Mouse (Mus musculus): ENCODE measurements at regions not wholly inside any gene's neighbourhood (a gene's known extent, or its start where the extent isn't known, plus 50 kb on each side); places are given as distances from the start of the nearest gene placed in this dataset.

DNA sequence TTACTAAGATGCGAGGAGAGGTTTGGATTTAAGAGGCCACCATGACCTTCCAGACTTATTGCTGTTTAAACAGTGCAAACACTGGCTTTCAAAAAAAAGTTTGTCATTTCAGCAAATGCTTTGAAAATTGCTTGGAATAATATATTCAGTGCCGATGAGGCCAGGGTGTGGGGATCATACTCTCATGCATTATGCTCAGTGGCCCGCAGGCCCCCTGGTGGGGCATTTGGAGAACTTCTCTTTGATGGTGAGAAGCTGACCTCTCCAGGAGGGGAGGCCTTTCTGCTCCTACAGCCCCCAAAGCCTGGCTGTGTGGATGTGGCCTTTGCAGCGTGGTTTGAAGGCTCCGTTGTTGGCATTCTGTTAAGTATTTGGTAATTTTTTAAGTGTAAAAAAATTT is 138.1 kb upstream of the Pitx1 start:
- ATAC-seq (ENCODE audit: low read depth) = no peak
- Histone ChIP-seq H3K27me3 (ENCODE audit: control insufficient read depth, insufficient read depth, low read length) (no peaks in the 10 kb centered on the region), H3K4me3 (ENCODE audit: low read depth, low read length) (no peak overlapping the region), H3K9ac (replicated peaks; ENCODE audit: low read depth, low read length) (no peak overlapping the region), H3K4me2 (ENCODE audit: low read depth, low read length) (no peak overlapping the region), H3K4me1 (ENCODE audit: control insufficient read depth, insufficient read depth, low read length) (0 out of 2 replicates have a peak, but pooled peaks cover 4% of the 10 kb centered on the region), H3K27ac (ENCODE audit: low read depth, low read length) (no peak overlapping the region), H3K36me3 (ENCODE audit: control insufficient read depth, insufficient read depth, low read length) (no peaks in the 10 kb centered on the region), H3K9me3 (ENCODE audit: control insufficient read depth, low read length) (no peaks in the 10 kb centered on the region)
- WGBS = 53% methylated on average over 5 of the region's 5 CpGs

DNA sequence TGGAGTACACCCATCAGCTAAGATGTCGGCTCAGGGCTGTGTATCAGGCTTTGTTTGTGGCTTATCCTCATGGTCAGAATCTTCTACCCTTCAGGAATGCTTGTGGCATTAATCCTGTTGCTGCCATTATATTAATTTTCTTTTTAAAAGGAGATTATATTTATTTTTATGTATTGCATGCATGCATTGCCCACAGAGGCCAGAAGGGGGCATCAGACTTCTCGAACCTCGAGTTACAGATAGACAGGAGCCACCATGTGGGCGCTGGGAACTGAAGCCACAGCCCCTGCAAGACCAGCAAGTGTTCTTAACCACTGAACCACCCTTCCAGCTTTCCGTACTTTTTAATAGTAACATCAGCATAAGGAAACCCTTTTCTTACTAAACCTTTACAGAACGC is 134.7 kb upstream of the Pitx1 start:
- Histone ChIP-seq H3K9me3 (ENCODE audit: control insufficient read depth, low read length) (no peaks in the 10 kb centered on the region), H3K27me3 (ENCODE audit: control insufficient read depth, insufficient read depth, low read length) (peaks cover 5% of the 10 kb centered on the region; the same call in 1 of the 2 replicates), H3K4me2 (ENCODE audit: low read depth, low read length) (no peak overlapping the region), H3K36me3 (ENCODE audit: control insufficient read depth, insufficient read depth, low read length) (no peaks in the 10 kb centered on the region), H3K4me3 (ENCODE audit: low read depth, low read length) (no peak overlapping the region), H3K4me1 (ENCODE audit: control insufficient read depth, insufficient read depth, low read length) (no peaks in the 10 kb centered on the region), H3K27ac (ENCODE audit: low read depth, low read length) (no peak overlapping the region), H3K9ac (replicated peaks; ENCODE audit: low read depth, low read length) (no peak overlapping the region)
- WGBS = 88% methylated on average over 6 of the region's 6 CpGs
- no peak for ATAC-seq (ENCODE audit: low read depth)

DNA sequence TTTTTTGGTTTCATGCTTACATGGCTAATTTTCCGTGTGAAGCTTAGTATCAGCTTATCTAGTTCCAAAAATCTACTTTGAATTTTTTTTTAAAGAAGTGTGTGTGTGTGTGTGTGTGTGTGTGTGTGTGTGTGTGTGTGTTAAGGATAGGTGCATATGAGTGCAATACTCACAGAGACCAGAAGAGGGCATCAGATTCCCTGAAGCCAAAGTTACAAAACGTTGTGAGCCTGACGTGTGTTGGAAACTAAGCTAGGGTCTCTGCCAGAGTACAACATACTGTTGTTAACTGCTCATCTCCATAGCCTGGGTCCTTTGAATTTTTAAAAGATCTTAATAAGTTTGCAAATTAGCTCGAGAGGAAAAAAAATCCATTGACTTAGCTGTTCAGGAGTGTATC is 133.5 kb upstream of the Pitx1 start:
- Histone ChIP-seq H3K4me2 (ENCODE audit: low read depth, low read length) (no peak overlapping the region), H3K9ac (replicated peaks; ENCODE audit: low read depth, low read length) (no peak overlapping the region), H3K4me1 (ENCODE audit: control insufficient read depth, insufficient read depth, low read length) (no peaks in the 10 kb centered on the region), H3K27ac (ENCODE audit: low read depth, low read length) (no peak overlapping the region), H3K36me3 (ENCODE audit: control insufficient read depth, insufficient read depth, low read length) (no peaks in the 10 kb centered on the region), H3K4me3 (ENCODE audit: low read depth, low read length) (no peak overlapping the region), H3K27me3 (ENCODE audit: control insufficient read depth, insufficient read depth, low read length) (peaks cover 5% of the 10 kb centered on the region; the same call in 1 of the 2 replicates), H3K9me3 (ENCODE audit: control insufficient read depth, low read length) (no peaks in the 10 kb centered on the region)
- WGBS = 89% methylated on average over 4 of the region's 4 CpGs
- ATAC-seq (ENCODE audit: low read depth) = no peak

DNA sequence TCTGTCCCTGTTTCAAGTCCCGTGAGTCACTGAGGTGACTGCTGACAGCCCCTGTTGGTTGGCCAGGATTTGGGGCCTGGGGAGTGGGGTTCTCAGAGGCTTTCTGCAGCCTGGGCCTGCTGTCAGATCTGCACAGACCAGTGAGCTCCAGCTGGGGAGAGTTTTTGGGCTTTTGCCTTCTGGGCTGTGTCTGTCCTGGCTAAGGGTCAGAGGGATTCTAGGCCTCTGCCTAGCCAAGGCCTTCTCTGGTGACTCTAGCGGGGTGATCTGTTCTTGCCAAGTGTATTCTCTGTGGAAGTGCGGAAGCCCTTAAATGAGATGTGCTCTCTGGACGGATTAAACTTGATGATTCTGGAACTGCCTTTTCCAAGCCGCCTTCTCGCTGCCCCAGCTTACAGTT is 131.2 kb upstream of the Pitx1 start:
- Histone ChIP-seq H3K27ac (ENCODE audit: low read depth, low read length) (no peak overlapping the region), H3K4me3 (ENCODE audit: low read depth, low read length) (no peak overlapping the region), H3K4me1 (ENCODE audit: control insufficient read depth, insufficient read depth, low read length) (peaks cover 3% of the 10 kb centered on the region; the same call in 1 of the 2 replicates), H3K27me3 (ENCODE audit: control insufficient read depth, insufficient read depth, low read length) (peaks cover 9% of the 10 kb centered on the region), H3K9me3 (ENCODE audit: control insufficient read depth, low read length) (no peaks in the 10 kb centered on the region), H3K36me3 (ENCODE audit: control insufficient read depth, insufficient read depth, low read length) (no peaks in the 10 kb centered on the region), H3K9ac (replicated peaks; ENCODE audit: low read depth, low read length) (no peak overlapping the region), H3K4me2 (ENCODE audit: low read depth, low read length) (no peak overlapping the region)
- 84% methylated on average over 6 of the region's 6 CpGs for WGBS
- ATAC-seq (ENCODE audit: low read depth) = no peak

DNA sequence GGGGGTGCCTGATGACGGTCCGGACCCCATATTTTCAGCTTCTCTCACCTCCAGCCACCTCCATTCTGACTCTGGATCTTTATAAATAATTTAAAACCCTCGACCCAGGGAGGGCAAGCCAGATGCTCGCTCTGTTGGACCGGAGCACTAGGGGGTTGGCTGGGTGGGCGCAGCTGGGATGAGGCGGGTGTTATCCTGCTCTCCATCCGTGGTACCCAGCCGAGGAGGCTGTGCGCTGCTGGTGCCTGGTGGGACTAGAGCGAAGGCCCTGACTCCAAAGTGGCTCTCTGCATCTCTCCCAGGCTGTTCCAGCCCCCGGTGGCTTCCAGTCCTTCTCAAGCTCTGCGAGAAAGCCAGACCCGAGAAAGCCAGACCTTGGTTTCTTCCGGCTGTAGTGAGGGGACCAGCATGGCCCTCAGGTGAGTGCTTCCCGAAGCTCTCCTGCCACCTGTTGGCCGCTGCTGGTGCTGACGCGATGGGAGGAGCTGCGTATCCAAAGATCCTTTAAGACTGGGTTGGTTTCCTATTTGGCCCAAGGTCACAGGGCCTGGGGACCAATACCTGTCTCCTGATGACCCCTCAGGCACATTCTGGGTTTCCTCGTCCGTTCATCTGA is 127.1 kb upstream of the Pitx1 start:
- WGBS = 3% methylated on average over 22 of the region's 22 CpGs
- peaks cover 3% of the 10 kb centered on the region; the same call in 1 of the 2 replicates for H3K4me1 ChIP-seq (ENCODE audit: control insufficient read depth, insufficient read depth, low read length)
- H3K27me3 ChIP-seq (ENCODE audit: control insufficient read depth, insufficient read depth, low read length) = peaks cover 13% of the 10 kb centered on the region
- peak overlapping the region; percentile 15; the same call in 1 of the 2 replicates for H3K4me3 ChIP-seq (ENCODE audit: low read depth, low read length)
- peak overlapping the region; percentile 43 for H3K4me2 ChIP-seq (ENCODE audit: low read depth, low read length)
- H3K36me3 ChIP-seq (ENCODE audit: control insufficient read depth, insufficient read depth, low read length) = no peaks in the 10 kb centered on the region
- H3K27ac ChIP-seq (ENCODE audit: low read depth, low read length) = no peak overlapping the region
- no peaks in the 10 kb centered on the region for H3K9me3 ChIP-seq (ENCODE audit: control insufficient read depth, low read length)
- peak; percentile 87 for ATAC-seq (ENCODE audit: low read depth)
- H3K9ac ChIP-seq (replicated peaks; ENCODE audit: low read depth, low read length) = no peak overlapping the region

DNA sequence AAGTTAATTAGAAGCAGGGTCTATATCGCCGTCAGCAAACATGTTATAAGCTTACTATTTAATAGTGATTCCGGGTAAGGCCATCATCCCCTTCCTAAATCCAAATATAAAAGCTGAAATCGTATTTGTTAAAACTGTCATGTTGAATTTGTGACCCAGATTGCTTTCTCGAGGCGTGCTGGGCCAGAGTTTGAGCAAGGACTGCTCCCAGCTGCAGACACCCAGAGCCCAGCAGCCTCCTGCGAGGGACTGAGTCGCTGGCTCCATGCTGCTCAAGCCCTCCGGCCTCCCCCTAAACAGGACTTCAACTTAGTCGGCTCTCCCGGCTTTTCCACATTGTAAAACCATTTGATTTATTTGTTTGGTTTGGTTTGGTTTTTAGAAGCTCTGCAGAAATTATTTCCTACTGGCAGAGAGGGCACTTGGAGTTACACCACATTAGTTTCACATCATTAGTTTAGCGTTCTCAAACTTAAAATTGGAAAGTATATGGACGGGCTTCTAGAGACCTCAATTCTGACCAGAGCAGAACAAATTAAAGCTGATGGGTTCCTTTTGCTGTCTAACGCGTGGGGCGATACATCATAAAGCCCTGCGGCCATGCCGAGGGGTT is 126.4 kb upstream of the Pitx1 start:
- H3K36me3 ChIP-seq (ENCODE audit: control insufficient read depth, insufficient read depth, low read length) = no peaks in the 10 kb centered on the region
- H3K27ac ChIP-seq (ENCODE audit: low read depth, low read length) = no peak overlapping the region
- peak overlapping the region; percentile 43; the same call in 1 of the 2 replicates for H3K4me2 ChIP-seq (ENCODE audit: low read depth, low read length)
- peaks cover 13% of the 10 kb centered on the region for H3K27me3 ChIP-seq (ENCODE audit: control insufficient read depth, insufficient read depth, low read length)
- no peak overlapping the region for H3K4me3 ChIP-seq (ENCODE audit: low read depth, low read length)
- H3K9me3 ChIP-seq (ENCODE audit: control insufficient read depth, low read length) = no peaks in the 10 kb centered on the region
- peaks cover 3% of the 10 kb centered on the region; the same call in 1 of the 2 replicates for H3K4me1 ChIP-seq (ENCODE audit: control insufficient read depth, insufficient read depth, low read length)
- H3K9ac ChIP-seq (replicated peaks; ENCODE audit: low read depth, low read length) = no peak overlapping the region
- ATAC-seq (ENCODE audit: low read depth) = no peak
- 8% methylated on average over 18 of the region's 18 CpGs for WGBS

DNA sequence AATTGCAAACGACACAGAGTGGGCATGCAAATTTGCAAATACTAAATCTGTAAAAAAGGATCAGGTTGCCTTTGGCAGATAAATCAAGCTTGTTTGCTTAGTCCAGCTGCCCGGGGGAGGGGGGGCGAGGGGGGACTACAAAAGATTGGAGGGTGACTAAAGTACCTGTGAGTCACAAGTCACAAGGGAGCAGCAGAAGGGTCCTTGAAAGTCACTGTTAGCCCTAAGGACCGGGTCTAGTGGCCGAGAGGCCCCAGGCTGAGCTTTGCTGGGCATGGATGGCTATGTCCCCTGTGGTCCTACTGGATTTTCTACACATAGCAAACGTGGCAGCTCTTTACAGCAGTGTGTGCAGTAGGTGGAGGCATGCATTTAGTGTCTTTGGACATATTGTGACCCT is 118.4 kb upstream of the Pitx1 start:
- H3K9ac ChIP-seq (replicated peaks; ENCODE audit: low read depth, low read length) = no peak overlapping the region
- WGBS = 83% methylated on average over 6 of the region's 6 CpGs
- H3K4me2 ChIP-seq (ENCODE audit: low read depth, low read length) = no peak overlapping the region
- no peak overlapping the region for H3K4me3 ChIP-seq (ENCODE audit: low read depth, low read length)
- H3K27me3 ChIP-seq (ENCODE audit: control insufficient read depth, insufficient read depth, low read length) = no peaks in the 10 kb centered on the region
- no peak for ATAC-seq (ENCODE audit: low read depth)
- H3K36me3 ChIP-seq (ENCODE audit: control insufficient read depth, insufficient read depth, low read length) = no peaks in the 10 kb centered on the region
- H3K27ac ChIP-seq (ENCODE audit: low read depth, low read length) = no peak overlapping the region
- H3K9me3 ChIP-seq (ENCODE audit: control insufficient read depth, low read length) = no peaks in the 10 kb centered on the region
- no peaks in the 10 kb centered on the region for H3K4me1 ChIP-seq (ENCODE audit: control insufficient read depth, insufficient read depth, low read length)

DNA sequence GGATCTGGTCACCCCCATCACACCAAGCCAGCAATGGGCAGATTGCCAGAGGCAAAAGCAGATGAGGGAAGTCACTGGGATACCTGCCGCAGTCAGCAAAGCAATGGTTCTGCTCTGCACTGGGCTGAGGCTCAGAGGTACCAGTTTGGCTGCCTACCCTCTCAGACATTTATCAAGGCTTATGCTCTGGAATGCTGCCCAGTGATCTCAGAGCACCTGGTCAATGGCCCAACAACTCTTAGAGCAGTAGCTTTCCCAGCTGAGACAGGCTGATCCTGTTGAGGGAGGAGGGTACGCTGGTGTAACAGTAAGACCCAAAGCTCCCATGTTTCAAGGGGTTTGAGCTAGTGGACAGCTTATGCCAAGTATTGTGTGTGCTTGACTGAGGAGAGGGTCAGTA is 117.4 kb upstream of the Pitx1 start:
- Histone ChIP-seq H3K9ac (replicated peaks; ENCODE audit: low read depth, low read length) (no peak overlapping the region), H3K27ac (ENCODE audit: low read depth, low read length) (no peak overlapping the region), H3K36me3 (ENCODE audit: control insufficient read depth, insufficient read depth, low read length) (no peaks in the 10 kb centered on the region), H3K4me2 (ENCODE audit: low read depth, low read length) (no peak overlapping the region), H3K4me3 (ENCODE audit: low read depth, low read length) (no peak overlapping the region), H3K4me1 (ENCODE audit: control insufficient read depth, insufficient read depth, low read length) (no peaks in the 10 kb centered on the region), H3K9me3 (ENCODE audit: control insufficient read depth, low read length) (no peaks in the 10 kb centered on the region), H3K27me3 (ENCODE audit: control insufficient read depth, insufficient read depth, low read length) (no peaks in the 10 kb centered on the region)
- no peak for ATAC-seq (ENCODE audit: low read depth)
- WGBS = 98% methylated on average over 2 of the region's 2 CpGs

DNA sequence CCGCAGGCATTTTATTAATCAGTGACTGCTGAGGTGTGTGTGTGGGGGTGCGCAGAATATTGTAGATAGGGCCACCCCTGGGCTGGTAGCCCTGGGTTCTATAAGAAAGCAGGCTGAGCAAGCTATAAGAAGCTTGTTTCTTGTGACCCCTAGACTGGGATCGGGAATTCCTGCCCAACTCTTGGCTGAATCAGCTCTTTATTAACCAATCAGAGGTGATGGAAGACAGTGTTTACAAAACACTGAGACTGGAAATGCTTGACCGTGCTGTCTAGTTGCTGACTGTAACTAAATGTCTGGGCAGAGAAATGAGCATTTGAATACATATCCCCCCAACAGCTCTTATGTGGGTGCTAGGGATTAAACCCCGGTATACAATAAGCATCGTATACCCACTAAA is 114.8 kb upstream of the Pitx1 start:
- no peak overlapping the region for H3K4me2 ChIP-seq (ENCODE audit: low read depth, low read length)
- no peaks in the 10 kb centered on the region for H3K36me3 ChIP-seq (ENCODE audit: control insufficient read depth, insufficient read depth, low read length)
- H3K27me3 ChIP-seq (ENCODE audit: control insufficient read depth, insufficient read depth, low read length) = no peaks in the 10 kb centered on the region
- WGBS = 87% methylated on average over 6 of the region's 6 CpGs
- no peak overlapping the region for H3K27ac ChIP-seq (ENCODE audit: low read depth, low read length)
- no peak for ATAC-seq (ENCODE audit: low read depth)
- no peak overlapping the region for H3K4me3 ChIP-seq (ENCODE audit: low read depth, low read length)
- no peaks in the 10 kb centered on the region for H3K4me1 ChIP-seq (ENCODE audit: control insufficient read depth, insufficient read depth, low read length)
- H3K9ac ChIP-seq (replicated peaks; ENCODE audit: low read depth, low read length) = no peak overlapping the region
- no peaks in the 10 kb centered on the region for H3K9me3 ChIP-seq (ENCODE audit: control insufficient read depth, low read length)

Measured in neural tube, embryonic 14.5 days (tissue).